Mouse (Mus musculus) liver, adult 2 months (tissue): ENCODE results near the gene Lrig1.

ENCODE experiments used
- CTCF ChIP-seq: fragments of 200-500 bp; IDR thresholded peaks from 2 replicates; pipeline ENCODE4 v1.5.1; 2011; ENCODE audit warnings: low read depth, low read length, control low read depth
- POLR2A ChIP-seq: fragments of 200-500 bp; IDR thresholded peaks from 2 replicates; pipeline ENCODE4 v1.6.1; 2011; ENCODE audit warnings: low read length, control low read depth; ENCODE audit not compliant: insufficient read depth; ENCODE audit errors: extremely low read depth

DNA sequence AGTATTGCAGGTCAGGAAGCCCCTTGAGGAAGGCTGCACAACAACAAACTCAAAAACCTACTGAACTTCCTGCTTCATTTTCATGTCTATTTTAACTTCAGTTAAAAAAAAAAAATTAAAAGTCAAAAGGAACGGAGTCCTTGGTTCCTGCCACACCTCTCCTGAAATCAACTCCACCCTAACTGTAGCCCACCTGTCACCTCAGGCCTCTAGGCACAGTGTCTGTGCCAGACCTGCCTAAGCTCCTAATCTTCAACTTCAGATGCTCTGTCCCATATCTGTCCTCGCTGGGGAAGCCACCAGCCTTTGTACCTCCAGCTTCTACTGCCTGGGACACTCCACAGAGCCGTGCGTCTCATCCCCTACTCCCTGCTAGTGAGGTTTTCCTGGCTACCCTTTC lies 65.7 kb downstream of the Lrig1 start:
- no peak for TF ChIP-seq POLR2A
- no peak for TF ChIP-seq CTCF
